Mouse (Mus musculus): ENCODE results near the gene Prss46.

The Prss46 gene

GRCm38 (mm10) chr9:110896595-110896994 lies 52.3 kb downstream of the Prss46 start:
- DNase-seq (ENCODE audit: extremely low spot score, low spot score): no peak

GRCm38 (mm10) chr9:110899451-110900008 lies 55.2 kb downstream of the Prss46 start:
- no peak for DNase-seq (ENCODE audit: extremely low spot score, low spot score)

- no peak for DNase-seq (ENCODE audit: extremely low spot score, low spot score)
Measured at GRCm38 (mm10) chr9:110901204-110901603, 56.9 kb downstream of the Prss46 start.

- no peak for DNase-seq (ENCODE audit: extremely low spot score, low spot score)
Measured at GRCm38 (mm10) chr9:110902271-110902670, 58.0 kb downstream of the Prss46 start.
